Mouse (Mus musculus): ENCODE measurements at regions not wholly inside any gene's neighbourhood (a gene's known extent, or its start where the extent isn't known, plus 50 kb on each side); places are given as distances from the start of the nearest gene placed in this dataset.

GRCm38 (mm10) chr12:35724132-35724531 is 189.3 kb upstream of the Ahr start:
- DNase-seq: no peak

- DNase-seq: no peak
Observed at GRCm38 (mm10) chr12:35712671-35713070, 177.8 kb upstream of the Ahr start.

- no peak for DNase-seq
Observed at GRCm38 (mm10) chr12:35711549-35712070, 176.8 kb upstream of the Ahr start.

- DNase-seq: no peak
Observed at GRCm38 (mm10) chr12:35710323-35710722, 175.5 kb upstream of the Ahr start.

GRCm38 (mm10) chr12:35703479-35703878 is 168.6 kb upstream of the Ahr start:
- no peak for DNase-seq

GRCm38 (mm10) chr12:35702674-35703073 is 167.8 kb upstream of the Ahr start:
- DNase-seq: no peak

GRCm38 (mm10) chr12:35694253-35694652 is 159.4 kb upstream of the Ahr start:
- no peak for DNase-seq

- no peak for DNase-seq
Observed at GRCm38 (mm10) chr12:35690914-35691313, 156.1 kb upstream of the Ahr start.

GRCm38 (mm10) chr12:35686231-35686630 is 151.4 kb upstream of the Ahr start:
- DNase-seq: no peak

- no peak for DNase-seq
Observed at GRCm38 (mm10) chr12:35685189-35685588, 150.4 kb upstream of the Ahr start.

- DNase-seq: no peak
Observed at GRCm38 (mm10) chr12:35681864-35682449, 147.1 kb upstream of the Ahr start.

- no peak for DNase-seq
Observed at GRCm38 (mm10) chr12:35679903-35680302, 145.1 kb upstream of the Ahr start.

GRCm38 (mm10) chr12:35679025-35679424 is 144.2 kb upstream of the Ahr start:
- no peak for DNase-seq

GRCm38 (mm10) chr12:35674487-35674886 is 139.6 kb upstream of the Ahr start:
- DNase-seq: peak; percentile 12

GRCm38 (mm10) chr12:35670980-35671379 is 136.1 kb upstream of the Ahr start:
- DNase-seq: no peak

- no peak for DNase-seq
Observed at GRCm38 (mm10) chr12:35668716-35669115, 133.9 kb upstream of the Ahr start.

- DNase-seq: no peak
Observed at GRCm38 (mm10) chr12:35667705-35668104, 132.9 kb upstream of the Ahr start.

- no peak for DNase-seq
Observed at GRCm38 (mm10) chr12:35667218-35667617, 132.4 kb upstream of the Ahr start.

- DNase-seq: no peak
Observed at GRCm38 (mm10) chr12:35666062-35666461, 131.2 kb upstream of the Ahr start.

- DNase-seq: no peak
Observed at GRCm38 (mm10) chr12:35663062-35663461, 128.2 kb upstream of the Ahr start.

- DNase-seq: no peak
Observed at GRCm38 (mm10) chr12:35656563-35656962, 121.7 kb upstream of the Ahr start.

- no peak for DNase-seq
Observed at GRCm38 (mm10) chr12:35649772-35650171, 114.9 kb upstream of the Ahr start.

GRCm38 (mm10) chr12:35642473-35642872 is 107.6 kb upstream of the Ahr start:
- no peak for DNase-seq

GRCm38 (mm10) chr12:35641741-35642140 is 106.9 kb upstream of the Ahr start:
- DNase-seq: no peak

GRCm38 (mm10) chr12:35640911-35641345 is 106.1 kb upstream of the Ahr start:
- DNase-seq: no peak

Measured in gastrocnemius, postnatal 10 days (tissue).